Mouse (Mus musculus): Measurements from ENCODE around the gene Ift172.

- TF ChIP-seq CTCF (IDR thresholded peaks at IDR 0.05; ENCODE audit: control insufficient read depth, insufficient read depth, insufficient replicate concordance, low read depth, low read length) (no peak), POLR2A (IDR thresholded peaks at IDR 0.05; ENCODE audit: control insufficient read depth, low read depth, low read length) (no peak)
These were observed 40.2 kb downstream of the Ift172 start for GRCm38 (mm10) chr5:31250716-31251115.
